Mouse (Mus musculus) forebrain, embryonic 11.5 days (tissue): Measurements from ENCODE around the gene Stag1. TPM values are rescaled to one million over a fixed set of nuclear protein-coding genes. Genes with fewer than 3 reads are reported as not detected.

Experiments used
- ATAC-seq: fragments of 200-750 bp; cut with Nextera tagmentation; replicated peaks from 2 replicates; pipeline ENCODE4 v1.8.0; 2017; ENCODE audit warnings: moderate TSS enrichment; ENCODE audit not compliant: low FRiP score
- DNase-seq: peaks from one replicate; pipeline ENCODE4 v3.0.0-alpha.2; 2017; ENCODE audit warnings: low spot score
- H3K27ac ChIP-seq: fragments of 300-500 bp; sonication (generic); 2 replicates; pipeline ENCODE4 v1.5.1; 2014; ENCODE audit warnings: low read depth, low read length
- H3K27me3 ChIP-seq: fragments of 300-500 bp; sonication (generic); 2 replicates; pipeline ENCODE4 v1.6.1; 2014; ENCODE audit warnings: mild to moderate bottlenecking, low read length, mixed read lengths; ENCODE audit not compliant: control insufficient read depth, insufficient read depth
- H3K36me3 ChIP-seq: fragments of 300-500 bp; sonication (generic); 2 replicates; pipeline ENCODE4 v1.6.1; 2014; ENCODE audit warnings: mild to moderate bottlenecking, low read length, moderate library complexity, mixed read lengths; ENCODE audit not compliant: control insufficient read depth, insufficient read depth
- H3K4me1 ChIP-seq: fragments of 300-500 bp; sonication (generic); replicated peaks from 2 replicates; pipeline ENCODE4 v1.6.1; 2014; ENCODE audit warnings: low read length, mixed read lengths; ENCODE audit not compliant: control insufficient read depth, insufficient read depth
- H3K4me2 ChIP-seq: fragments of 300-500 bp; sonication (generic); 2 replicates; pipeline ENCODE4 v1.6.1; 2014; ENCODE audit warnings: low read depth, mild to moderate bottlenecking, low read length, moderate library complexity, mixed read lengths; ENCODE audit not compliant: severe bottlenecking
- H3K4me3 ChIP-seq: fragments of 300-500 bp; sonication (generic); 2 replicates; pipeline ENCODE4 v1.5.1; 2014; ENCODE audit warnings: low read depth, low read length
- H3K9ac ChIP-seq: fragments of 300-500 bp; sonication (generic); 2 replicates; pipeline ENCODE4 v1.6.1; 2014; ENCODE audit warnings: low read length
- H3K9me3 ChIP-seq: fragments of 300-500 bp; sonication (generic); 2 replicates; pipeline ENCODE4 v1.6.1; 2016; ENCODE audit warnings: low read length, mixed read lengths; ENCODE audit not compliant: control insufficient read depth
- WGBS: fragments of 180-500 bp; shearing (Covaris S2); extraction: QIAGEN DNeasy Blood & Tissue Kit; methylation state at CpG from one replicate; pipeline ENCODE4 v1.1.7; 2014; 5-methylcytosine and 5-hydroxymethylcytosine counted together
- polyA plus RNA-seq: library from polyadenylated mRNA; unstranded; fragments of >200 nt; fragmentation: Nextera tagmentation; extraction: Ambion mirVana; gene quantifications from 2 replicates; pipeline ENCODE4 v1.2.1, GENCODE M21; 2014

Gene Stag1
- polyA plus RNA-seq, 1 experiment from 2014 or later, result 63.0 TPM

- Histone ChIP-seq H3K27me3 (no peaks in the 10 kb centered on the region), H3K4me2 (no peak overlapping the region), H3K9ac (no peak overlapping the region), H3K4me3 (no peak overlapping the region), H3K36me3 (no peaks in the 10 kb centered on the region), H3K27ac (no peak overlapping the region), H3K4me1 (no peaks in the 10 kb centered on the region), H3K9me3 (no peaks in the 10 kb centered on the region)
- ATAC-seq, result no peak
- 55% methylated on average over 2 of the region's 2 CpGs for WGBS
- DNase-seq, result no peak
Observed at GRCm38 (mm10) chr9:100917111-100917510, 319.5 kb downstream of the Stag1 start.

- 94% methylated on average over 4 of the region's 4 CpGs for WGBS
- Histone ChIP-seq H3K27me3 (no peaks in the 10 kb centered on the region), H3K4me3 (no peak overlapping the region), H3K27ac (no peak overlapping the region), H3K9me3 (peaks cover 2% of the 10 kb centered on the region; the same call in 1 of the 2 replicates), H3K9ac (no peak overlapping the region), H3K36me3 (no peaks in the 10 kb centered on the region; the same call in 1 of the 2 replicates), H3K4me2 (no peak overlapping the region), H3K4me1 (no peaks in the 10 kb centered on the region)
- ATAC-seq, result no peak
- DNase-seq, result no peak
Observed at GRCm38 (mm10) chr9:100926629-100927028, 329.0 kb downstream of the Stag1 start.

- H3K4me1 ChIP-seq, result no peaks in the 10 kb centered on the region
- no peak overlapping the region for H3K4me3 ChIP-seq
- H3K9ac ChIP-seq, result no peak overlapping the region
- H3K27me3 ChIP-seq, result no peaks in the 10 kb centered on the region
- H3K27ac ChIP-seq, result no peak overlapping the region
- 45% methylated on average over 2 of the region's 2 CpGs for WGBS
- ATAC-seq, result no peak
- no peak overlapping the region for H3K4me2 ChIP-seq
- H3K9me3 ChIP-seq, result no peaks in the 10 kb centered on the region
- H3K36me3 ChIP-seq, result no peaks in the 10 kb centered on the region; the same call in 1 of the 2 replicates
- no peak for DNase-seq
Observed at GRCm38 (mm10) chr9:100942042-100942441, 344.4 kb downstream of the Stag1 start.

DNA sequence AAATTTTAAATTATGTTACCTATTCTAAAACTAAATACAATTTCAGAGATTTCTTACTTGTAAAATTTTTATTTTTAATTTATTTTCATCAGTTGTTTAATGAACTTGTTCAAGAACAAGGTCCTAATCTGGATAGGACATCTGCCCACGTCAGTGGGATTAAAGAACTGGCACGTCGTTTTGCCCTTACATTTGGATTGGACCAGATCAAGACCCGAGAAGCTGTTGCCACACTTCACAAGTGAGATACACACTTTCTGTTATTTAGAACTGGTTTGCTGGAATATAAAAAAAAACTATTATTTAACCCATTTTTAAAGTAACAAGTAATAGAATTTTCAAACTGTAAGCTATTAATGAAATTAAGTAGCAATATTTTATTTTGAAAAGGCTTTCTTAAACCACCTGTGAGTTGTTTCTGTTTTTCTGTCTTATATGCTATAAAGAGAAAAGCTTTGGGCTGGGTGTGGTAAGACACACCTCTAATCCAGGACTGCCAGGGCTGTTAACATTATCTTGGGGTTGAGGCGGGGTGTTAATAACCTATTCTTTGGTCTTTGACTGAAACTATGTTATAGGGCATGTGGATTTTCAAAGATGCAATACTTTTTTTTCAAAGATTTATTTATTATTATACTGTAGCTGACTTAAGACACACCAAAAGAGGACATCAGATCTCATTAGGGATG lies 347.2 kb downstream of the Stag1 start:
- no peaks in the 10 kb centered on the region for H3K4me1 ChIP-seq
- no peaks in the 10 kb centered on the region for H3K27me3 ChIP-seq
- no peak overlapping the region for H3K4me2 ChIP-seq
- no peak overlapping the region for H3K4me3 ChIP-seq
- DNase-seq (no peak), ATAC-seq (no peak)
- H3K36me3 ChIP-seq, result no peaks in the 10 kb centered on the region; the same call in 1 of the 2 replicates
- no peak overlapping the region for H3K9ac ChIP-seq
- H3K27ac ChIP-seq, result no peak overlapping the region
- H3K9me3 ChIP-seq, result no peaks in the 10 kb centered on the region
- 92% methylated on average over 5 of the region's 5 CpGs for WGBS

- Histone ChIP-seq H3K36me3 (no peaks in the 10 kb centered on the region; the same call in 1 of the 2 replicates), H3K4me3 (no peak overlapping the region), H3K4me2 (no peak overlapping the region), H3K4me1 (no peaks in the 10 kb centered on the region), H3K9me3 (no peaks in the 10 kb centered on the region), H3K9ac (no peak overlapping the region), H3K27me3 (no peaks in the 10 kb centered on the region), H3K27ac (no peak overlapping the region)
- ATAC-seq, result no peak
- WGBS, result 85% methylated on average over 4 of the region's 4 CpGs
- DNase-seq, result no peak
Observed at GRCm38 (mm10) chr9:100951481-100951880, 353.9 kb downstream of the Stag1 start.

GRCm38 (mm10) chr9:100962903-100963427 lies 365.4 kb downstream of the Stag1 start:
- Histone ChIP-seq H3K4me1 (no peaks in the 10 kb centered on the region), H3K27ac (no peak overlapping the region), H3K36me3 (no peaks in the 10 kb centered on the region), H3K9ac (no peak overlapping the region), H3K9me3 (no peaks in the 10 kb centered on the region), H3K4me2 (no peak overlapping the region), H3K4me3 (no peak overlapping the region), H3K27me3 (no peaks in the 10 kb centered on the region)
- WGBS, result 57% methylated on average over 5 of the region's 5 CpGs
- ATAC-seq, result peak; percentile 80
- no peak for DNase-seq

DNA sequence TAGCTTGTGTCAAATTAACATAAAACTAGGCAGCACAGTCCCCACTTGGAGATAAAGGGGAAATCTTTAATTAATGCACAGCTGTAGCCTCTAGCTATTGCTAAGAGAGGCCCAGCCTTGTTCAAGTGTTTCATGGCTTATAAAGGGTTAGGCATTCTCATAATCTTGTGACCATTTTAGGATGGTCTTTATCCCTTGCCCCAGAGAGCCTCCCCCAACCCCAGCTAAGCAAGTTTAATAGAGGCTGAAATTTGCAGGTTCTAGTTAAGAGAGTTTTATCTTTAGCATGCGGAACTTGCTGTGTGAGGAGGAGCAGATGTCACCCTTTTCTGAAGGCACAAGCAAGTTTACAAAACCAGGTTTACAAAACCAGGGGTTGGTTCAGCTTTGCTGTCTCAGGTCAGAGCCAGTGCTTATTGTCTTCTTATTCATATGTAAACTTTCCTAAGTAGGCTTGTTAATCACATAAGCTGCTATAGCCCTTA lies 365.9 kb downstream of the Stag1 start:
- WGBS, result 41% methylated on average over 1 of the region's 1 CpGs
- no peak overlapping the region for H3K4me2 ChIP-seq
- H3K36me3 ChIP-seq, result no peaks in the 10 kb centered on the region
- H3K9me3 ChIP-seq, result no peaks in the 10 kb centered on the region
- peak; percentile 80 for ATAC-seq
- no peak overlapping the region for H3K4me3 ChIP-seq
- no peak overlapping the region for H3K27ac ChIP-seq
- no peak overlapping the region for H3K9ac ChIP-seq
- no peaks in the 10 kb centered on the region for H3K27me3 ChIP-seq
- no peak for DNase-seq
- no peaks in the 10 kb centered on the region for H3K4me1 ChIP-seq

DNA sequence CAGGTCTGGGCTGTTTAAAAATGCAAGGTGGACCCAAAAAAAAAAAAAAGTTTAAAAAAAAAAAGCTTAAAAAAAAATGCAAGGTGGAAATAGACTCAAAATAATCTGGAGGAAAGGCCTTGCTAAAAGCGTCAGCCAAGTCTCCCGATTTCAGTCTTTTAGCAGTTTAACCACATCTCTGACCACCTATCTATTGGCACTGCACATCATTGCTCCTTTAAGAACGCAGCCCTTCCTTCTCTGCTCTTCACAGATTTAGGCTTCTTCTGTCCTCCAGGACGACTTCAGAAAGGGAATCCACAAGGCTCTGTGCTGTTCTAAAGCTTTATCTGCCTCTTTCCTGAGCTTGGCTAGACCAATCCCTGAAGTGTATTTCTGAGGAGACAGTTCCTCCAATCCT lies 366.5 kb downstream of the Stag1 start:
- H3K4me1 ChIP-seq, result no peaks in the 10 kb centered on the region
- ATAC-seq, result no peak
- no peaks in the 10 kb centered on the region for H3K9me3 ChIP-seq
- no peak for DNase-seq
- no peak overlapping the region for H3K4me3 ChIP-seq
- H3K9ac ChIP-seq, result no peak overlapping the region
- H3K4me2 ChIP-seq, result no peak overlapping the region
- H3K36me3 ChIP-seq, result no peaks in the 10 kb centered on the region
- no peak overlapping the region for H3K27ac ChIP-seq
- H3K27me3 ChIP-seq, result no peaks in the 10 kb centered on the region
- 78% methylated on average over 4 of the region's 4 CpGs for WGBS

- Histone ChIP-seq H3K4me2 (no peak overlapping the region), H3K27ac (no peak overlapping the region), H3K9me3 (no peaks in the 10 kb centered on the region), H3K4me3 (no peak overlapping the region), H3K4me1 (no peaks in the 10 kb centered on the region), H3K27me3 (no peaks in the 10 kb centered on the region), H3K36me3 (no peaks in the 10 kb centered on the region), H3K9ac (no peak overlapping the region)
- 91% methylated on average over 2 of the region's 2 CpGs for WGBS
- no peak for DNase-seq
- no peak for ATAC-seq
Observed at GRCm38 (mm10) chr9:100969461-100969860, 371.9 kb downstream of the Stag1 start.
